Mouse (Mus musculus): ENCODE results near the gene Npas3.

Gene Npas3

DNA sequence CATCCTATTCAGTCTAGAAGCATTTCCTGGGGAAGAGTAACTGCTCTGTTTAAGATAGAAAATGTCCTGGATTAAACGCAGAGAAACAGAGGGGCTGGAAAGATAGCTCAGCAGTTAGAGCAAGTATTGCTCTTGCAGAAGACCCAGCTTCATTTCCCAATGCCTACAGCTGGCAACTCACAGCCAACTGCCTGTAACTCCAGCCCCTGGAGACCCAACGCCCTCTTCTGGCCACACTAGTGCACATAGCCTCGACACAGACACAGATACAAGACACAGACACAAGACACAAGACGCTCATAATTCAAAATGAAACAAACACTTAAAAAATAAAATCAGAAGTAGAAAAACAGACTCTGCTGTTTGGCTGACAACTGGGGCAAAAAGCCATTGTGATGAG lies 754.0 kb downstream of the Npas3 start:
- DNase-seq: no peak

DNA sequence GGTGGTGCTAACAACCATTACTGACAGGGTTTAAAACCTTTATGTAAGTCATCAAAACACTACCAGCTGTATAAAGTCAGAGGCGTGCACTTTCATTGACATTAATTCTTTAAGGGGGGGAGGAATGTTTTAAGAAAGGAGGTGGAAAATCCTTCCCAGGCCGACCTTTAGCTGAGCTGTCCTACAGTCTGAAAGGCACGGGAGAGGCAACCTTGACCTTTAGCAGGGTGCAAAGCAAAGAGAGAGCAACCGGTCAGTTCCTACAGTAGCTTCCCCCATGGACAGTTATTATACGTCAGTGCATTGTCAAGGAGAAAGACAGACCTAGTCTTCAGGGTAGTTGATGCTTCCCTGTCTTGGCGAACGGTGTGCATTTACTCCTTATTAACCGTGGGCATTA lies 756.1 kb downstream of the Npas3 start:
- DNase-seq: no peak

GRCm38 (mm10) chr12:54005546-54005945 lies 757.1 kb downstream of the Npas3 start:
- DNase-seq: no peak

DNA sequence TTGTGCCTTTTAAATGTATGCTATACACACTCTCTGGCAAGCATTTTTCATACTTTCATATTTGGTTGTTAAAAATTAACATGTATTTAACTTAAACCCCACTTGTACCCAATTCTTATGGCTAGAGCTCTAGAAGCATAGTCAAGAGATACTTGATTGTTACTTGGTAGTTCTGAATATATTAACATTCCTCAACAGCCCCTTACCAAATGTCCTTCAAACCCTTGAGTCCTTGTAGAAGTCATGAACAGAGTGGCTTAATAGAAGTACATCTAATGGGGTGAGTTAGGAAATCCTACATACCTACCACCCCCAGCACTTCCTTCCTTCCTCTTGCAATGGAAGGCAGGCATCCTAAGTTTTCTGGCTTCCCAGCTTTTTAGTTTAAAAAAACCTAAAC lies 766.8 kb downstream of the Npas3 start:
- DNase-seq: no peak

DNA sequence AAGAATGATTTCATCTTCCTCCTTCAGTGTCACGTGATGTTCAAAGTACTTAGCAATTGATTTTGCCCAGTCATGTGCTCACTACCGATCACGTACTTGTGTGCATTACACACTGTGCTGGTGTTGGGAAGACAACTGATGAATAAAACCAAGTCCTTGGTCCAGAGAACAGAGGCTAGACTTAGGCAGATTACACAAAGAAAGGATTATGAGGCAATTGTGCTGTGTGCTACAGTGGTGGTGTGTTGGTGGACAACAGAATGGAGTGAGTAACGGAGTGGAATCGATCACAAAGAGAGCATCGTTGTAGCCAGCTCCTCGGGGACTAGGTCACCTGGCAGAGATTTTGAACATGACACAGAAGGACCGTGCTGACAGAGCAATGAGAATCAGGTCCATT lies 769.5 kb downstream of the Npas3 start:
- DNase-seq: no peak

DNA sequence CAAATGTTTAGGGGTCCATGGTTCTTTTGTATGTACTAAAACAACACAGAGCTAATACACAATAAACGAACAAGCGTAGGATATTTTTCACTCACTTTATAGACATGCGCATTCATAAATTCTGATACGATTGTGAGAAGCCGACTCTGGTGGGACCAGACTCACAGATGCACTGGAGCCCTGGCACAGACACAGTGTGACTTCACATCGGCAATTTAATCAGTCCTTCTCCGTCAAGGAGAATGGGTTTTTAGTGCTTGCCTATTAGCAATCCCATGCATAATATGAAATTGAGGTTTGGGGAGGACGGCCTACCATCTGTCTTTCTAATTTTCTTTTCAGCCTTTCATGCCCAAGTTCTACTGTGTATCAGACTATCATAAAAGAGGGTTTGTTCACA lies 771.5 kb downstream of the Npas3 start:
- DNase-seq: no peak

DNA sequence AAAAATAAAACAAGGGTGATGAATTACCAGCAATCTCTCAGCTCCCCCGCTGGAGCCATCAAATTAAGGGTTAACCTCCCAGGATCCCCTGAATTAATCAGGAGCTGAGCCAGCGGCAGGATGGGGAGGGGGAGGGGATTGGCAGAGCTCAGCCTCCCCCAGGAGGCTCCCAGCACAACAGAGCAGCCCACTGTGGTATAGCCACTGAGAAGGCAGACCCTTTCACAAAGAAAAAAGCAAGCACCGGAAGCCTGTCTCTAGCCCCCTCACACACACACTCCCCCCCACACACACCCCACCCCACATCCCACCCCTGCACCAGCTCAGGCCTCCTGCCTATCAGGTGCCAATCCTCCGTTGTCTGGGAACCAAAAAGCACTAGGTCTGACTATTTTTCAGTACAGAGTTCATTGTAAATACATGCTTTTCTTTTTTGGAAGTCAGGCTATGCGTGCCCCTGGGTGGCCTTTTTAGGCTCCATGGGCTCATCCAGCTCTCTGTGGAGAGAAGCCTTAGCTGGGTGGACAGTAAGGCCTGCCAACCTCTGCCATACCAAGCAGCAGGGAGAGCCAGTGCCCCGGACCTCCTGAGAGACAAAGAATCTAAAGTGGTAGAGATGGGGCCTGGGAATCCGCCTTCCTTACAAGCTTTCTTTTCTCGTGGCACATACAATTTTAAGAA lies 786.3 kb downstream of the Npas3 start:
- DNase-seq: no peak

- DNase-seq: no peak
These were observed 789.1 kb downstream of the Npas3 start for GRCm38 (mm10) chr12:54037602-54038001.

- DNase-seq: no peak
These were observed 794.6 kb downstream of the Npas3 start for GRCm38 (mm10) chr12:54042996-54043544.

DNA sequence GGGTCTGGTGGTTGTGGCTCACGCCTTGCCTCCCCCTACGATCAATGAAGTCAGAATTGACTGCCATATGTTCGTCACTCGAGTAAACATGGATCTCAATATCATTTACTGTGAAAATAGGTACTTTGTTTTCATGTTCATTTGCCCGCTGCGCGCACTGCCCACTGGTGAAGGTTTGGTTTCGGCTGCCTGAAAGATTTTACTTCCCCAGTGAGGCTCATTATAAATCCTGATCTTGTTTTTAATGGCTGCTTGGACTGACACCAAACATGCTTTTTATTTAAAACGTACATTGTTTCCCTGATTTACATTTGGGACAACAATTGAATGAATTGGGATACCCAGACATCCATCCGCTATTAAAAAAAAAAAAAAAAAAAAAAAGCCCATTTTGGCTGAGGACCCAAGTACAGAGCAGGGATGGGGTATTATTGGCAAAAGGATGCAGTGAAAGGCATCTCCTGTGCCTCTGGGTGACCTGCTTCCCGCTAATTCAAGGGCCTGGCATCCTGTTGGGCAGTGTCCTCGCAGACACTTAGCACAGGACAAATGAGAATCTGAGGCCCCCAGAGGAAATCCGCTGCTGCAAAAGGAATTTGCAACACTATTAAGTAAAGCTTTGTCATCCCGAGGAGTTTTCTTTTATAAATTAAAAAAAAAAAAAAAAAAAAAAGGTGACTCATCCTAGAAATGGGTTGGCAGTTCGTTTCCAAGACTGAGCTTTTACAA lies 796.3 kb downstream of the Npas3 start:
- DNase-seq: no peak

GRCm38 (mm10) chr12:54045360-54045759 lies 796.9 kb downstream of the Npas3 start:
- no peak for DNase-seq

DNA sequence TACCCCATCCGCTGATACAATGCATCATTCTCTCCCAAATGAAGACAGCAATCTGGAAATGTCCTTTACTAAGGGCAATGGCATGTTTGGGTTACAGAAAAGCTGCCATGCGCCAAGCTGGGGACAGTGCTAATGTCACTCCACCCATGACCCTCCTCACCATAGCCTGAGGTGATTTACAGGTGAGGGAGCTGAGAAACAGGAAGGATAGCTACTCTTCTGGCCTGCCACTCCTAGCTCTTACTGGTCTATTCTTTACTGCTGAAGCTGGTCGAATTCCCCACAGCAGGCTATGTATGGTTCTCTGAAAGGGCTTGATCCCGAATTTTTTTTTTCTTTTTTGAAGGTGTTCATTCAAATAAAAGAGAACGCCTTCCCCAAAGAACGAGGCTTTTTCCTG lies 798.3 kb downstream of the Npas3 start:
- DNase-seq: no peak

- DNase-seq: no peak
These were observed 799.6 kb downstream of the Npas3 start for GRCm38 (mm10) chr12:54048126-54048525.

DNA sequence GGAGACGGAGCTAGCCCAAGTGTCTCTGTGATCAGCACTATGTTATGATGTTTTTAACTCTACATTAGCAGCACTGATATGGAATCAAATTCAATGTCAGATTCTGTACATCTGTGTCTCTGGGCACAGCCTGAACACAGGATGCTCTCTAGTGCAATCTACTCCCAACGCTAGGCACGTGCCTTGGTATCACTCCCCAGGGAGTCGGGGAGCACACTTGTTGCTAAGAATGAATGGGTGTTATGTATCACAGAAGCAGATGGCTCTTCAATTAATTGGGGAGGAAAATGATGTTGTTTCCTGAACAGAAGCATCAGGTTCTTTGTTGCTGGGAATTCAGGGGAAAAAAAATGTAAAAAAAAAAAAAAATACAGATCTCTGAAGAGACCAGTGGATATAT lies 801.4 kb downstream of the Npas3 start:
- no peak for DNase-seq

DNA sequence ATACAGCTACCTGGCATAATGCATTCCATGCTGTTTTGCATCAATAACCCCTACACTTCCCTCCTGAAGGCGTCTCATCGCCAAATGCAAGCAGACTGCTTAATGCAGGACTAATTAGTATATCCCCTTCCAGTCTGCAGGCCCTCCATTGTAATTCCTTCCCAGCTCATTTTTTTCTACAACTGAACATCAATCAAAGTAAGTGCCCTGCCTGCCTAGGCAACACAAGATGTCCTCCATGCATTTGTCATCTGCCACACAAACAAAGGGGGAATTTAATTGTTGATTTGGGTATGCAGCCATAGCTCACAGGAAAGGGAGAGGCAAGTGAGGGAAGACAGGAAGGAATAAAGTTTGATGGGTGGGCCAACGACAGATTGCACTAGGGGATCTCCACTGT lies 804.5 kb downstream of the Npas3 start:
- no peak for DNase-seq

GRCm38 (mm10) chr12:54053598-54053997 lies 805.1 kb downstream of the Npas3 start:
- DNase-seq: no peak

GRCm38 (mm10) chr12:54060732-54061131 lies 812.3 kb downstream of the Npas3 start:
- DNase-seq: peak in 1 of 2 experiments; percentile 35

- no peak for DNase-seq
These were observed 812.7 kb downstream of the Npas3 start for GRCm38 (mm10) chr12:54061168-54061567.

DNA sequence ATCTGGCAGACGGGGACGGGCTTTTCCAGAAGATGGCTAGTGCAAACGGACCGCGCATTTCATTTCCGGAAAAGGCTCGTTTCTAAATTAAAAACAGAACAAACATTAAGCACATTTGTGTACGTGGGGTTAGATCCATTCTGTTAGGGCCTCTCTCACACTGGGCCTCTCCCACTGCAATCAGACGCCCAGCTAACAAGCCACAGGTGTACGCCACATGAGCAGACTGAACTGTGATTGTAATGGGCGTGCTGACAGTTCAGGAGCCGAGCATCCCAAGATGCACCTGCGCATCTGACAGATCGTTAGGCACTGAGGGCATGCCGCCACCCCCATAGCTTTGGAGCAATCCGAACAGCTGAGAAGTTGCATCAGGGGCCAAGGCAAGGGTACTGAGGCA lies 816.5 kb downstream of the Npas3 start:
- no peak for DNase-seq

GRCm38 (mm10) chr12:54065607-54066006 lies 817.1 kb downstream of the Npas3 start:
- DNase-seq: peak in 1 of 2 experiments; percentile 8

- DNase-seq: no peak
These were observed 818.9 kb downstream of the Npas3 start for GRCm38 (mm10) chr12:54067419-54067818.

- DNase-seq: no peak
These were observed 819.6 kb downstream of the Npas3 start for GRCm38 (mm10) chr12:54067886-54068756.

GRCm38 (mm10) chr12:54068757-54069146 lies 820.3 kb downstream of the Npas3 start:
- DNase-seq: no peak

Data from lung, adult 18-20 months (tissue).